Mouse (Mus musculus) testis, adult 2 months (tissue): Measurements from ENCODE around the gene Mroh2a.

Experiments used
- CTCF ChIP-seq: fragments of 200-500 bp; IDR thresholded peaks from 2 replicates; pipeline ENCODE4 v1.5.1; 2012; ENCODE audit warnings: low read depth, mild to moderate bottlenecking, inconsistent platforms, low read length, moderate library complexity; ENCODE audit not compliant: control insufficient read depth, insufficient read depth, insufficient replicate concordance
- POLR2A ChIP-seq: fragments of 200-500 bp; IDR thresholded peaks from 2 replicates; pipeline ENCODE4 v1.6.1; 2012; ENCODE audit warnings: low read depth, mild to moderate bottlenecking, inconsistent platforms, low read length, moderate library complexity; ENCODE audit not compliant: control insufficient read depth

GRCm38 (mm10) chr1:88235046-88235893 lies 8.5 kb downstream of the Mroh2a start:
- no peak for TF ChIP-seq CTCF
- no peak for TF ChIP-seq POLR2A
